Mouse (Mus musculus): ENCODE measurements around the gene Lyst.

The Lyst gene

DNA sequence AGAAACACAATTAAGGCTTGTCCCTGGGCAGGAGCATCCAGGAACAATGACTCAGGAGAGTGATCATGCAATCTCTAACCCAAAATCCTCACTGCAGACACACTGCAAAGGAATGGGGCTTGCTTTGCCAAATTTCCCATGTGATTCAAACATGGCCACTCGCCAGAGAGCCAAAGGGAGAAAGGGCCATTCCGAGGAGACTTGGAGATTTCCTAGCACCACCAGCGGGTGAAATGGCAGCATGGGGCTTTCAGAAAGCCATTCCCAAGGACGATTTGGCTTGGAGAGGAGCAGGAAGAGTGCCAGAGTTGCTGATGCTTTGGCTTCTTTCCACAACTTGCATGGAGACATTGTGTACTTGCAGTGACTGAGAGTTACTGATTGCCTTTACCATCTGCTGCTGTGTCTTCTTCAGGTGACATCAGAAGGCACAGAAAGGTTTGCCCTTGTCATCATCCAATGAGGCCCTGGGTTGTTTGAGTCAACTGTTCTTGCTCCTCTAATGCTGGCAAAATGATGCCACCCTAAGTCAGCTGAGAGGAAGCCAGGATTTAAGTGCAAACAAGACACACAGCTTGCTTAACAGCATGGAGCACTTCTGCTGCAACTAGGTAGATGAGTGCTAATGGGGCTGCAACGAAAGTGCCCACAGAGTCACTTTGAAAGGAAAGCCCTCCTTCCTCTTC lies 16.5 kb upstream of the Lyst start:
- CTCF ChIA-PET, result no interaction called here

DNA sequence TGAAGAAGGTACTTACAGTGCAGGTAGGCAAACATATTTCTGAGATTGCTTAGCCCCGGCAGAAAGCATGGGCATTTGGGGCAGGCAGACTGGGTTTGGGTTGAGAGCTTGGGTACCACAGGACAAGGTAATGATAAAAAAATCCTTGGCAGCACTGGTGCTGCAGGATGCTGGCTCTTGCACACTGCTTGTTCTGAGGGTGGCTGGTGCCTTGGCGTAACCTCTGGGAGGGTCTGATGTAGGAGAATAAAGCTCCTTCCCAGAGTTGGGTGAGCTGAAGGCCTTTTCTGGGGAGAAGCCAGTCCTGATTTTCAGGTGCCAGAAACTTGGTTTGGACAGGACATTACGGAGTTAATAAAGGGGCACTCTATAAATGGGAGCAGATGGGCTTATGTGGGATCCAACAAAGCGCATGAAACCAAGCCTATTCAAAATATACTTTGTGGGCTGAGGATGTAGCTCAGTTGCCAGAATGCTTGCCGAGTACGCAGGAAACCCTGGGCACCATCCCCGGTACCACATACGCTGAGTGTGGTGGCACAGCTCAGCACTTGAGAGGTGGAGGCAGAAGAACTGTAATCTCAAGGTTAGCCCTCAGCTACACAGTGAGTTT lies 15.8 kb upstream of the Lyst start:
- CTCF ChIA-PET, result no interaction called here

DNA sequence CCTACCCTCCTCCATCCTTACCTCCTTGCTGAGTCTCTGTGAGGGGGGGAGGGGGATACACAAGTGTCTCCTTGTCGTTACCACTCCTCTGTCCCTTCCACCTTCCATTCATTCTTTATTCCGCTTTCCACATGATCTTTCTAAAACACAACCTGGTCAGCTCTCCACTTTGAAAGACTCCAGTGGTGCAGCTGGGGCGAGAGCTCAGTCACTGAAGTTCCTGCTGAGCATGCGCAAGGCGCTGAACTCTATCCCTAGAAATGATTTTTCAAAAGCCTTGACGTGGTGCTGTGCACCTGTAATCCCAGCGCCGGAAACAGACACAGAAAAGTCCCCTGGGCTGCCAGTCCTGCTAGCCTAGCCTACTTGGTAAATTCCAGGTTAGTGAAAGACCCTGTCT lies 15.1 kb upstream of the Lyst start:
- CTCF ChIA-PET, result no interaction called here

DNA sequence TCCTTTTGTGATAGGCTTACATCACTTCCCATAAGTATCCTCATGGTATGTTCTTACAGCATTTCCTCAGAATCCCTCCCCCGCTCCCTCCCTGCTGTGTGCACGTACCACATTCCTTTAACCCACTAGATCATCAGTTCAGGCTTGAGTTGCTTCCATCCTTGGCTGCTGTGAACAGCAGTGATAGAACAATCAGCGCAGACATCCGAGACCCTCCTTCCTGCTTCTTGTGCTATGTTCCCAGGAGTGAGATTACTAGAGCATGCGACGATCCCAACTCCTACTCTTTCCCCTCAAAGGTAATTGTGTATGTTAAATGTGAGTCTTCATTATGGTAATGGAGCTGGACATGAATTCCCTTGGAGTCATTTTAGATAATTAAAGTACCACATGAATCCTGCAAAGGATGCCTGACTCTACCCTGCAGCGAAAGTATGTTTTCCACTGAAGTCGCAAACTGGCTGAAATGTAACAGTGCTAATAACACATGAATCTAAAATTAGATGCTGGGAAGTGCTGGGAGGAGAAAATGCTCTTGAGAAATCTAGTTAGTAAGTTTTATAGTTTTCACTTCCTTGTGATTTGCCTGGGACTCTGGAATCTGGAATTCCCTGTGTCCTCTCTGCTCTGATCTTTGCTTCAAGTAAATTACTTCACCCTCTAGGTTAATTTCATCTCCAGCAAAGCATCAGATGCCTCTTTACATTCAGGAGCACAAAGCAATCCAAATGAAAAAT lies 13.6 kb upstream of the Lyst start:
- CTCF ChIA-PET, result no interaction called here

DNA sequence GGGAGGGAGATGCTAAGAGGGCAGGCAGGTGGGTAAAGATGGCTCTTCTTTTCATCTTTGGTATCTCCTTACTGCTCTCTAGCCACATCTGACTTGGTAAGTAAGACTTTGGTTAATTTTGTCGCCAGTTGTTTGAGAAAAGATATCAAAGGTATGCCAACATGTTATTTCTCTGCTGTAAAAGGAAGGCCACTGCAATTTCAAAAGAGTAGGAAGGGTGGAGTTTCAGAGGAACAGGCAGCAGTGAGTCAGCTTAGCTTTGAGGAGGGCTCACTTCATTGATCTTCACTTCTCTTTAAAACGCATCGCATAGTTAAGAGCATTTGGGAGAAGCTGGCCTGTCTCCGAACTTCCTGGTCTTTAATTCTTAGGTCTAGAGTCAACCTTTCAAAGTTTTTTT lies 8.2 kb upstream of the Lyst start:
- CTCF ChIA-PET, result no interaction called here

DNA sequence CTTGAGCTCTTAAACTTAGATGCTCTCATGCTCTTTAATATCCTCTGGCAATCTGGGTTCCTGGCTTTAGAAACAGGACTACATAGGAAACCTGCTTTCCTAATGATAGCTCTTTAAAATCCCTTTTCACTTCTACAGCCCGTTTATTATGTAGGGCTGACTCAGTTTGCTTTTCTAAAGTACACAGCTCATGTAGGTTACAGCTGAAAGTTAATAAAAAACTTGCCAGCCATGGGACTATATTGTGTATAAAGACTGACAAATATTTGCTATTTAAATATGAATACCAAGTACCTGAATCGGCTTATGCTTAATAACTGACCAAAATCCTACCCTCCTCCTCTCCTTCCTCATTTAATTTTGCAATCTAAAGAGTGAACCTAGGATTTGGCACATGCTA lies 6.7 kb upstream of the Lyst start:
- CTCF ChIA-PET, result no interaction called here

DNA sequence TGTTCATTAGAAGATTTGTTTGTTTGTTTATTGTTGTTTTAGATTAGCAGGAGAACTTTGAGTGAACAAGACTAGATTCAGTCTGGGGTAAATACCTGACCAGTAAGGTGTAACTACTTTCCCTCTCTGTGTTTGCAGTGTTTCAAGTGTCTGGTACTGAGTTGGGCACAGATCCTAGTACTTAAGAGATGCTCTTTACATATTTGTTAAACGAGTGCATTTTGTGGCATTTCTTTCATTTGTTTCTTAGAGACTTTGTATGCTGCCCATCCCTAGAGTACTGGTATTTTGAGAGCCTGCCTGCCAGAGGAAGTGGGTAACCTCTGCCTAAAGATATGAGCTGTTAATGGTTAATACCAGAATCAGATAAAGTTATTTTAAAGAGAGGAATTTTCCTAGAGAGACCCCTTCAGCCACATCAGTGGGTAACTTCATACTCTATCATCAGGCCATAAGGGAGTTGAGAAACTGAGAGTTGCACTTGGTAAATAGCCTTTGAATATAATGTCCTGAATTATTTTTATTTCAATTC lies 2.5 kb upstream of the Lyst start:
- CTCF ChIA-PET, result no interaction called here

DNA sequence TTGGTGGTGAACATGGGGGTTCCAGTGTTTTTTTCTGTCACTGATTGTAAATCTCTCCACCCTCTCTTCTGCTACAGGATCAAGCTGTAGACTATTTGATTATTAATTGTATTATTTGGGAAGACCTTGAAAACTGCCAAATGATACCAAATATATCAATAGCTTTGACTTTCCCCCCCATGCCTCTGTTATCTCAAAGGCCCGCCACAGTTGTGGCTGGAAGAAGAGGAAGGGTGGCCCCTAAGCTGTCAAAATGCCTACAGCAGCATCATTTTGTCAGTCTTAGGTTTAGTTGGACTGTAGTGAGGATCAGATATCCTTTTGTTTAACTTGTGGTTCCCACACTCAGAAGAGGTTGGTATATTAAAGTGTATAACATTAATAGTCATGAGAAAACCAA lies 1.7 kb upstream of the Lyst start:
- CTCF ChIA-PET, result no interaction called here

DNA sequence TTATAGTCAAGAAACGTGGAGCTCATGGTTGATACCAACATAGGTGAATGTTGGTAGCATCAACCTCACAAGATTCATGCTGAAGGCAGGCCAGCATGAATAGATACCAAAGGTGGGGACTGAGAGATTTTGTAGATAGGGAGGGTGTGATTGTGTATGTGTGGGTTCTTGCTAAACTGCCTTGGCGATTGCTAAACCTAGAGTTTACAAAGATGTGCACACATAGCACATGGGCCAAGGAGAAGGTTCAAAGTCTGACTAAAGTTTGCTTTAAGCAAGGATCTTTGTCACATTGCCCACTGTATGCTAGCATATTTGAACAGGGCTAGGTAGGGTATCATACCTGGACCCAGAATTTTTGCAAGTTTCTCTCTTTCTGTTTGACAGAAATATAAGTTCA lies 1.2 kb upstream of the Lyst start:
- CTCF ChIA-PET, result no interaction called here

DNA sequence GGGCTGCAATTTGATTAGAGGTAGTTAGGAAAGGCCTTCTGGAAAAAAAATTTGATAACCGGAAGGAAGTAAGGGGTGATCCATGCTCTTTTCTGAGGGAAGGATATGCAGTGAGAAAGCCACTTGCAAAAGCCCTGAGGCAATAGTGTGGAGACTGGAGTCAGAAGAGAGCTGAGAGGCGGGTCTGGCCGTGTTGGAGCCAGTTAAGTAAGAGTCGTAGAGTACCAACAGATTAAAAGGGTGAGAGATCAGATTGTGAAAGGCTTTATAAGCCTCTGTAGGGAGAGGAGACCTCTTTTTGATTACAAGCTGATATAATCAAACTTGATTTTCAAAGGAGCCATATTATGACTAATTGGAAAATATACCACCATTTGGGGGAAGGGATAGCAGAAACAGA lies 1.7 kb downstream of the Lyst start:
- CTCF ChIA-PET, result no interaction called here

DNA sequence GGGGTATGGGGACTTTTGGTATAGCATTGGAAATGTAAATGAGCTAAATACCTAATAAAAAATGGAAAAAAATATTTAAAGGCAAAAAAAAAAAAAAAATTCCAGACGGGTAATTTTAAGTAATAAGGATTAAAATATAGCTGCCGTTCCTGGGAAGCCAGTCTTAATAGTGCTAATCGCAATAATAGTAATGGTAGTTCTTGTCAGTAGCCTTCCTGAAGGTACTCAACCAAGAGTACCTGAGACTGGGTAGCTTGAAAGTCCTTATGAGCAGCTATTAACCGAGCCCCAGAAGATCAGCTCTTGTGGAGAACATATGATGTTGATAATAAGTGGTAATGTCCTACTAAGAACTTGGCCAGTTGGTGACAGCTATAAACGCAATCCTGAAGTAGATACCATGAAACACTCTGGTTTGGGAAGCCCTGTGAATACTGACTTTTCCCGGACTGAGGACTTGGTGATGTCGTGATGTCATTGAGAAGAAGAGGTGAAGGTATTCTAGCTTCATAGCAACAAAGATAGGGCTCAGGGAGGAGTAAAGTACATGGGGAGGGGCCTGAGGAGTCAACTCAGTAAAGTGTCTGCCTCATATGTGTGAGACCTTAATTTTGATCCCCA lies 6.3 kb downstream of the Lyst start:
- CTCF ChIA-PET, result no interaction called here

DNA sequence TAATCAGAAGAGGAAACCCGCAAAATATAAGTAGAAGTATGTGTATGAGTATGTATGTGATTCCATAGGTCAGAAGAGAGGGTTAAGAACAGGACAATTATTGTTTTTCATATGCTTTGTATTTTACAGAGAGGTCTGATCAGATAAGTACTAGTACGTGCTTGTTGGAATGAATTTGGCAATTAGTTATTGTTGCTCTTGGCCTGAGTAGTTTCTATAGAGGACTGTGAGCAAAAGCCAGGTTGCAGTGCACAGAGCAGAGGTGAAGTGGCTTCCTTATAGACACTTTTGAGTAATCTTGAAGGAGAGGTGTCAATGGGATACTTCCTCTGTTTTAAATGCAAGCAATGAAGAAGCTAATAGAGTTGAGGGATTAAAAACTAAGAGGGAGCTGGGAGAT lies 7.7 kb downstream of the Lyst start:
- CTCF ChIA-PET, result interaction anchor here (1.7 kb wide), 1 partner anchor 82 kb away, joined by 3 read pairs; no protein-coding TSS in a partner anchor

DNA sequence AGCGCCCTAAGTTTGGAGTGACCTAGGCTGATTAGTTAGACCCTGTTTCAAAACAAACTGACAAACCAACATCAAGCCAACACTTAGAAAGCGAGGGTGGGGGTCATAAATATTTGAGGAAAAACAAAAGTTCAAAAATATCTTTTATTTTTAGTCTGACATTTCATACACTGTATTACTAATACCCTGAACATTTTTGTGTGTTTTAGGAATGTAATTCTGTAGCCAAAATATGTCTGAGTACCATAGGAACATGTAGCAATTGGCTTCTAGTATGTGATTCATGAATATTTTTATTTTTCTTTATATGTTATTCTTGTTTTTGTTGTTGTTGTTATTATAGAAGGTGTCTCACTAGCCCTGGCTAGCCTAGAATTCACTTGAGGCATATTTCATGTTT lies 11.2 kb downstream of the Lyst start:
- CTCF ChIA-PET, result no interaction called here

DNA sequence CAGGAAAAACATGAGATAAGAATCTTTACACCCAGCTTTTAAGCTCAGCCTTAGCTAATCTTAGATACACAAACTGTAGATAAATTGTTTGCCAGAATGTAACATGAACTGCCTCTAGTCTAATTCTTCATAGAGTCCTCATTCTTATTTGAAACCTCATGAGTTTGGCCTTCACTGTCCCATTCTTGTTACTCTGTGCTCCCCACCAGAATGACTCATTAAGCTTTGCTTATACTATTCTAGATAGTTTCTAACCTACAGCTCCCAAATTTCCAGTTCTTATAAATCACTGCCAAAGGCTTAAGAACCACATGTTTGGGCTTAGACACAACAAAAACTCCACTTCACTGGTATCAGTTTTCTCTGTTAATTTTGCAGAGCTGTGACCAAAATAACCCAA lies 16.0 kb downstream of the Lyst start:
- CTCF ChIA-PET, result interaction anchor here (0.9 kb wide), 1 partner anchor 90 kb away, joined by 3 read pairs; no protein-coding TSS in a partner anchor

DNA sequence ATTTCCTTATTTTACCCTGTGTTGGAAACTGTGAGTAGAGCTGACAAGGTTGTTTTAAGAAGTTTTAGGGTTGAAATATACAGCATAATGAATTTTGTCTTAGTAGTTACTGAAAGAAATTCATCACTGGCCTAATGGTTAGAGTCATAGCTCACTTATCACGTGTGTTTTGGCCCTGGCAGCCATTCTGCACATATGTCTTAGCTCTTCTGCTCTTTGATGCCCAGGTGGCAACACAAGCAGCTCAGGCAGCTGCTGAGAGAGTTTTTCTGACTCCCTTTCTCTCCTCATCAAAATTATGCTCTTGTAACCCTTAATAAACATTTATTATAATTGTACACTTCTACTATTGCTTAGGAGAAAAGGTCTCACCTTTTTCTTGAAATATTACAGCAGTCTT lies 18.1 kb downstream of the Lyst start:
- CTCF ChIA-PET, result no interaction called here

DNA sequence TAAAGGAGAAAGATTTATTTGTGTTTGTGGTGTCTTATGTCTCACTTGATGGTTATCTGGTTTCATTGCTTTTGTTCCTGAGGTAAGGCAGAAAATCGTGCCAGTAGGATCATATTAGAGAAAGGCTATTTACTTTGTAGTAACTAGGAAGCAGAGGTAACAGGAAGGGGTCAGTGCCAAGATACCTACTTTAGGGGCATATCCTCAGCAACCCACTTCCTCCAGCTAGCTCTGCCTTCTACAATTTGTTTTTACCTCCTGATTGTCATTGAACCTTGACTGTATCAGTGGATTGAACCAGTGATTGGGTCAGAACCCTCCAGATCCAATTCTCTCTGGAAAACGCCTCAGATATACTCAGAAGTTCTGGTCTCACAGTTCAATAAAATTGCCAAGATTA lies 19.5 kb downstream of the Lyst start:
- CTCF ChIA-PET, result interaction anchor here (0.6 kb wide), 1 partner anchor 48 kb away, joined by 6 read pairs; no protein-coding TSS in a partner anchor

DNA sequence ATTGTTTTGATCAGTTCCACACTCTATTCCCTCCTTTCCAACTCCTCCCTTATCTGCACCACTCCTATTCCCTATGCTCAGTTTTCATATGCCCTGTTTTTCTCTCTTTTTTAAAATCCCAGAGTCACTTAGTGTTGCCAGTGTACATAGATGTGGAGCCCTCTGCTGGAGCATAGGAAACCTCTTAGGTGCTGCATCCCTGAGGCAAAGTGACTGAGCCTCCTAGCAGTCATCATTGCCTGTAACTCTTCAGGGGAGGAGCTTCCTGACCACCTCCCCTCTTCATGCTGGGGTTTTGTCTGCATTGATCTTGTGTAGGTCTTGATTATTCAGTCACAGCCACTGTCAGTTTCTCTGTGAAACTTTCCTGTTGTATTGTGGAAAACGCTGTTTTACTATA lies 22.7 kb downstream of the Lyst start:
- CTCF ChIA-PET, result interaction anchor here (1.4 kb wide), 1 partner anchor 97 kb away, joined by 7 read pairs; no protein-coding TSS in a partner anchor

DNA sequence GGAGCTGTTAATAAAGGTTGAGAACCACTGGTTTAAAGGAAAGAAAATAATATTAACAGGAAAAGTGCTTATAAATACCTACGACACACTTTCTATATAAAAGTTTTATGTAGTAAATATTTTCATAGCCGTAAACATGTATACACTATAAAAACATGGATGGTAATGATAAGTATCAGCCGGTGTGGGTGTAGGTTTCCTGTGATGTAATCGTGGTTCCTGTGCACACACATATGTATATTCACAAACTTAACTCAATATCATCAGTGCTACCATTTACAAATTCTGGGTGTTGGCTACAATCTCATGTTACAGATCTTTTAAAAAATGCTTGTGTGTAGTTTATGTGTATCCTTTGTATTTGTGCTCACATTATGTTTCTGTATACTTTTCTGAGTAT lies 24.0 kb downstream of the Lyst start:
- CTCF ChIA-PET, result interaction anchor here (1.4 kb wide), 1 partner anchor 98 kb away, joined by 7 read pairs; no protein-coding TSS in a partner anchor

DNA sequence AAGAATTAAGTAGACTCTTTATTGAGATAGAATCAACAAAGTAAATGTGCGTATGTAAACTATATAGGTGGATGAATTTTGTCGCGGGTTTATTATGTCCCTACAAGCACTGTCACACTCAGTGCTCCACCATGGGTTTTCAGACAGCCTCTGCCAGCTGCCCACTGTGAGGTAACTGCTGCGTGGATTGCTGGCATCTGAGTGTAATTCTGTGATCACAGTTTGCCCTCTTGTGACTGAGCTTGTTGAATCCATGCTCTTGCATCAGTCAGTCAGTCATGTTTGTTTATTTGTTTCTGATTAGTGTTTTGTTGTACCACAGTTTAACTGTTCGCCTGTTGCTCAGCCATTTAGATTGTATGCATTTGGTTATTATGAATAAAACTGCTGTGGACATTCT lies 31.3 kb downstream of the Lyst start:
- CTCF ChIA-PET, result no interaction called here

DNA sequence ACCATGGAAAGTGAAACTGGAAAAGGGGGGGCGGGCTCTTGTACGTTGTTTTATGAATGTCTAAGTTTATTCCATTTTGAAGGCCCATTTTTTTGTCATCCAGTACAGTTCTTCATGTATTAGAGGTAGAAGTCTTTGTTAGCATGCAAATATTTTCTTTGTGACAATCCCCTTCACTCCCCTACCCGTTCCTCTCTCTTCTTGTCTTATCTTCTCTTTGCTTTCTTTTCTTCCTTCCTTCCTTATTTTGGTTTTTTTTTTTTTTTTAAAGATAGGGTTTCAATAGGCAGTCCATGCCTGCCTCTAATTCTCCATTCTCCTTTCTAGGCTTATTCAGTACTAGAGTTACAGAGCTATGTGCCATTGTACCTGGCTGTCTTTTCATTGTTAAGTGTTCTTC lies 32.4 kb downstream of the Lyst start:
- CTCF ChIA-PET, result interaction anchor here (0.5 kb wide), 1 partner anchor 385 kb away, joined by 3 read pairs; no protein-coding TSS in a partner anchor

DNA sequence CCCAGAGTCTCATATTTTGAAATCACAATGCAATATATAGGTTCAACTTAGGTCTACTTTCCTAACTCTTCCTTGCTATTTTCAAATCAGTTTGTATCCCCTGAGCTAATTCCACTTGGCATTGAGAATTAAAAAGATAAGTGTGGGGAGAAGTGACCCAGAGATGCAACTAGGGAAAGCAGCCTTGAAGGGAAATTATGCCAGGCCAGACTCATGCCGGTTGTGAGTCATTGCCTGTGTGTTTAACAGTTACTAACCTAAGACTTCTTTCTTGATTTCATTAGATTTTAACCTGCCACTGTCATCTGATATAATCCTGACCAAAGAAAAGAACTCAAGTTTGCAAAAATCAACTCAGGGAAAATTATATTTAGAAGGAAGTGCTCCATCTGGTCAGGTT lies 43.5 kb downstream of the Lyst start:
- CTCF ChIA-PET, result no interaction called here

DNA sequence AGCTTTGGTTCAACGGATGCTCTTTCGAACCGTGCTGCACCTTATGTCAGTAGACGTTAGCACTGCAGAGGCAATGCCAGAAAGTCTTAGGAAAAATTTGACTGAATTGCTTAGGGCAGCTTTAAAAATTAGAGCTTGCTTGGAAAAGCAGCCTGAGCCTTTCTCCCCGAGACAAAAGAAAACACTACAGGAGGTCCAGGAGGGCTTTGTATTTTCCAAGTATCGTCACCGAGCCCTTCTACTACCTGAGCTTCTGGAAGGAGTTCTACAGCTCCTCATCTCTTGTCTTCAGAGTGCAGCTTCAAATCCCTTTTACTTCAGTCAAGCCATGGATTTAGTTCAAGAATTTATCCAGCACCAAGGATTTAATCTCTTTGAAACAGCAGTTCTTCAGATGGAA lies 44.5 kb downstream of the Lyst start:
- CTCF ChIA-PET, result no interaction called here
